Mouse (Mus musculus) adrenal gland, adult 10 weeks (tissue): ENCODE measurements around the gene Sphk1. TPM values are rescaled to one million over a fixed set of nuclear protein-coding genes. Genes with fewer than 3 reads are reported as not detected.

Experiments used
- polyA plus RNA-seq: library from polyadenylated mRNA; stranded (reverse); fragments of 350-450 nt; fragmentation: Illumina TruSeq; extraction: RNeasy Lipid Tissue Mini Kit (QIAGEN cat#74804); gene quantifications from one replicate; pipeline ENCODE4 v1.2.3, GENCODE M21; 2014; ENCODE audit warnings: low read depth, low replicate concordance

Gene Sphk1
- not detected for polyA plus RNA-seq

GRCm38 (mm10) chr11:116530187-116531147 lies at the start of gene Sphk1:
Gene Sphk1 (plus strand): TSS chr11:116530925.

GRCm38 (mm10) chr11:116493795-116494252 lies 36.9 kb upstream of the Sphk1 start, which contains the start of gene Prpsap1:
Gene Prpsap1 (minus strand): TSS chr11:116494202.

GRCm38 (mm10) chr11:116581376-116581814 lies 50.7 kb downstream of the Sphk1 start, which contains the start of gene Ube2o:
Gene Ube2o (minus strand): TSS chr11:116581447.

Other genes starting within 250 kb of the Sphk1 start
- gene Galr2, start 250.0 kb upstream of the Sphk1 start, polyA plus RNA-seq = not detected
- 9.3 TPM for gene Exoc7, start 223.7 kb upstream of the Sphk1 start, polyA plus RNA-seq
- not detected for gene Foxj1, start 195.5 kb upstream of the Sphk1 start, polyA plus RNA-seq
- 0.82 TPM for gene Rnf157, start 117.9 kb upstream of the Sphk1 start, polyA plus RNA-seq
- 8.3 TPM for gene Ubald2, start 96.8 kb upstream of the Sphk1 start, polyA plus RNA-seq
- gene Qrich2, start 64.7 kb upstream of the Sphk1 start, polyA plus RNA-seq = not detected
- gene Prpsap1, start 36.7 kb upstream of the Sphk1 start, polyA plus RNA-seq = 31.6 TPM
- 3.7 TPM for gene Ube2o, start 50.5 kb downstream of the Sphk1 start, polyA plus RNA-seq
- gene Aanat, start 55.5 kb downstream of the Sphk1 start, polyA plus RNA-seq = not detected
- not detected for gene Rhbdf2, start 96.1 kb downstream of the Sphk1 start, polyA plus RNA-seq
- gene Prcd, start 122.6 kb downstream of the Sphk1 start, polyA plus RNA-seq = 1.9 TPM
- 1.9 TPM for gene Cygb, start 123.4 kb downstream of the Sphk1 start, polyA plus RNA-seq
- 0.23 TPM for gene St6galnac1, start 244.6 kb downstream of the Sphk1 start, polyA plus RNA-seq